Mouse (Mus musculus): ENCODE results near the gene Exoc2. TPM values are rescaled to one million over a fixed set of nuclear protein-coding genes. Genes with fewer than 3 reads are reported as not detected.

Exoc2 gene
- polyA plus RNA-seq, 2 experiments from 2014 or later, result 68.2 to 103 TPM

DNA sequence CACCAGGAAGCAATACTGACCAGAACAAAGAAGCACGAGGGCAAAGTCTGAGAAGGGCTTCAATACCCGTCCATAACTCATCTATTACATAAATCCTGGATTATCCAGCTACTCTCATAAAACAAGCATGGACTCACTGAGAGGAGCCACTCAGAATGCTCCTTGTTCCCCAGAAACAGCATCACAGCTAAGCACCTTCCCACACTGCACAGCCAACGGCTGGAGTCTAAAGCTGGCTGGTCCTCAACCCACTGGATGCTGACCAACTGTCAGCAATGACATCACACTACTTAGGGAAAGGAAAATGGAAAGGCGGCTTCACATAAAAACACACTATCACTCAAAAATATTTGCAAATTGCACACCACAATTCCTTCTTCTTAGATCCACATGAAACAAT, 5.6 kb downstream of the Exoc2 start:
- no peak for ATAC-seq

GRCm38 (mm10) chr13:30966507-30966911, 7.4 kb downstream of the Exoc2 start:
- no peak for ATAC-seq

GRCm38 (mm10) chr13:30961932-30962331, 12.0 kb downstream of the Exoc2 start:
- ATAC-seq, result no peak

GRCm38 (mm10) chr13:30960714-30961113, 13.2 kb downstream of the Exoc2 start:
- no peak for ATAC-seq

DNA sequence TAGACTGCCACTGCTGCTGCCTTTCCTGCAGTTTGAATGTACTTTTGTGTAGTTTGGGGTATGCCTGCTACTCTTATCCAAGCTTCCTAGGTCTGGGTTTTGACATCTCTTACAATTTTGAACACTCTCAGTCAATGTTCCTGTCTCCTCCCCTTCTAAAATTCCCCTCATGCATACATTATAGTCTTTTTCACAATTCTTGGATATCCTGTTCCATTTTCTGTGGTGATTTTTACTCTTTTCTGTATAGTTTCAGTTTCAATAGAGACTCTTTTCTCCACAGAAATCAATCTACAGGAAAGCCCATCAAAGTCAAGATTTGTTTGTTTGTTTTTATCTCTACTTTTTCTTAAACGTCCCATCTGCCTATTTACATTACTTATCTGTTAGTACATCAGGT, 20.3 kb downstream of the Exoc2 start:
- peak; percentile 79 for ATAC-seq

GRCm38 (mm10) chr13:30952044-30952443, 21.8 kb downstream of the Exoc2 start:
- no peak for ATAC-seq

DNA sequence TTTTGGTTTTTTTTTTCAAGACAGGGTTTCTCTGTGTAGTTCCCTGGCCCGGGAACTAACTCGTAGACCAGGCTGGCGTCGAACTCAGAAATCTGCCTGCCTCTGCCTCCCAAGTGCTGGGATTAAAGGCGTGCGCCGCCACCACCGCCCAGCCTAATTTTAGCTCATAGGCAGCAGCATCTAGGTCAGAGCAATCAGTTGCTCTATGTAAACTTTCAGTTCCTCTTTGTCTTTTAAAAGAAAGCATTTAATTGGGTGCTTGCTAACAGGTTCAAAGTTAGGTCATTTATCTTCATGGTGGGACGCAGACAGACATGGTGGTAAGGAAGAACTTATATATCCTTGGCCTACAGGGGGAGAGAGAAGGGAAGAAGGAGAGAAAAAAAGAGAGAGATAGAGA, 24.7 kb downstream of the Exoc2 start:
- ATAC-seq, result no peak

DNA sequence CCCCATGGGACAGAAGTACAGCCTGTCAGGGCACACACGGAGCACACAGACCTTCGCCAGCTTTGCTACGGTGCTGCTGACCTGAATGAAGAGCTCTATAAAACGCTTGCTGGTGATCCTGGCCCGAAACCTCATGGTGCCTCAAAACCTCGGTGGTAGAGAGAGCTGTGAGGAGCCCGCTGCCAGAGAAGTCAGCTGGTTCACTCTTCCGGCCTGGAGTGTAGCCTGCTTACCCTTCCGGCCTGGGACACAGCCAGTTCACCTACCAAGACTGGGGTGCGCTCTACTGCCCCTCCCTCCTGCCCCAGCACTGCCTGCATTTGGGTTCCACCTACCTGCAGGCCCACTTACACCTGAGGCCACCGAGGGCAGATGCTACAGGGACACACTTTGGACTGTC, 26.4 kb downstream of the Exoc2 start, which contains the start of gene Hus1b:
Hus1b (minus strand) TSS at position 220 of the 400 bp plus-strand sequence.
- no peak for ATAC-seq

DNA sequence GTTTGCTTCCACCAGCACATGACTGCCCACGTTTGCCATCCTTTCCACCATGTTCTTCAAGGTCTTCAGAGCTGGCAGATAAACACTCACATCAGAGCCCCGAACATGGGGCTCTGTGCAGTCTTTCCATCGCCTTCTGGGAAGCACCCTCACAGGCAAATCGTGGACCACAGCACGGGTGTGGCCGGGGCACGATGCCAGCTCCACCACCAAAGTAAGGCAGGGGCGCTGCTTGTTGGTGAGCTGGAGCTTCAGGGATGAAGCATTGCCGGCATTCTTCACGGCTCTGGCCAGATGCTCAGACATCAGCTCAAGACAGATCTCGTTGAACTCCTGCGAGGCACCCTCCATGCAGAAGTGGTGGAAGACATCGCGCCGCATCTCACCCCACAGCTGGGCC, 26.8 kb downstream of the Exoc2 start:
- no peak for ATAC-seq

DNA sequence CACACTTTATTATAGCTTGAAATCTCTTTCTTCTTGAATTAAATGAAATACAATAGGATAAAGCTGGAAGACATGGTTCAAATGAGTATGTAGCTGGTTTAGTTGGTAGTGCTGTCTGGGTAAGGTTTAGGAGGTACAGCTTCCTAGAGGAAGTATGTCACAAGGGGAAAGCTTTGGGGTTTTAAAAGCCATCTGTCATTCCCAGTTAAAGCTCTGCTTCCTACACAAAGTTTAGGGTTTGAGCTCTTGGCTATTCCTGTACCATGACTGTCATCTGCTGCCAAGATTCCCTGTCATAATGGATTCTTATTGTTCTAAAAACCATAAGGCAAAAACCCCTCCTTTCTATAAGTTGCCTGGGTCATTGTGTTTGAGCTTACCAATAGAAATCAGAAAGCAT, 28.1 kb downstream of the Exoc2 start:
- ATAC-seq, result no peak

GRCm38 (mm10) chr13:30932972-30933371, 40.9 kb downstream of the Exoc2 start:
- ATAC-seq, result peak; percentile 97

DNA sequence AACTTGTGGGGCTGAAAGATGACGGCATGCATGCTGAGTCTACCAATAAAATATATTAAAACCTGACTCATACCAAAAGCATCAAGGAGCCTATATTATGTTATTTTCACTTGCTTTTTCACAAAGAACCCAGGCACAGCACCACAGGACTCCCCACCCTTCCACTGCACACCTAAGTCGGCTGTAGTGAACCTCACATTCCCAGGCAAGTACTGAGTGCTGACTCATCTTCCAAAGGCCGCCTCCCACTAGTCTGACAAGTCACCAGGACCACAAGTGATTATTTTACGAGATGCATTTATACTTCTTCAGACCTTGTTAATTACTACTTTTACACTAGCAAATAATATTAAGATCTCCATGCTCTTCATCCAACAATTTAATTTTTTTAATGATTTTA, 42.3 kb downstream of the Exoc2 start:
- no peak for ATAC-seq

GRCm38 (mm10) chr13:30929119-30929518, 44.8 kb downstream of the Exoc2 start:
- ATAC-seq, result no peak

DNA sequence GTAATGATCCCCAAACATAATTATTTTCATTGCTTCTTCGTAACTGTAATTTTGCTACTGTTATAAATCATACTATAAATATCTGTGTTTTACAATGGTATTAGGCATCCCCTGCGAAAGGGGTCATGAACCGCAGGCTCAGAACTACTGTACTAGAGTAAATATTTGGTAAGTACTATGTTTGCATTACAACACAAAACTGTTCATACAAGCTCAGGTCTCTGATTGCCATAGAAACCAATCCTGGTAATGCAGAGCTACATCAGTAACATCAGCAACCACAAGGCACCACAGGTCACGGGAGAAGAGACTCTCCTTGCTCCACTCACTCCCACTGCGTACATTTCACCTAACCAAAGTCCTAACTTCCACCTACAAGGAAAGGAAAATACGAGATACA, 49.6 kb downstream of the Exoc2 start:
- no peak for ATAC-seq

DNA sequence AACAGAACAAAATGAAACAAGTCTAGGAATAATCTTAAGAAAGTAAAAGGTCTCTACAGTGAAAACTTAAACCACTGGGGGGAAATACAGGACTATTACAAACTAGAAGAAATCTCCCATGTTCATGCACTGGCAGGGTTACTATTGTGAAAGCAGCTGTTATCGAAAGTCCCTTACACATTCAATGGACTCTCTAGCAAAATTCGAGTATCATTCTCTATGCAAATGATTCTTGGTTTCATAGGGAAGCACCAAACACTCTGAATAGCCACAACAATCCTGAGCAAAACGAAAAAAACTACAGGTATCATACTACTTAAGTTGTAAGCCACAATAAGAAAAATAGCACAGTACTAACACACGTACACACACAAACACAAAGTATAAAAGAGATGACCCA, 52.0 kb downstream of the Exoc2 start:
- ATAC-seq, result no peak

GRCm38 (mm10) chr13:30913757-30914156, 60.1 kb downstream of the Exoc2 start:
- ATAC-seq, result peak; percentile 62

DNA sequence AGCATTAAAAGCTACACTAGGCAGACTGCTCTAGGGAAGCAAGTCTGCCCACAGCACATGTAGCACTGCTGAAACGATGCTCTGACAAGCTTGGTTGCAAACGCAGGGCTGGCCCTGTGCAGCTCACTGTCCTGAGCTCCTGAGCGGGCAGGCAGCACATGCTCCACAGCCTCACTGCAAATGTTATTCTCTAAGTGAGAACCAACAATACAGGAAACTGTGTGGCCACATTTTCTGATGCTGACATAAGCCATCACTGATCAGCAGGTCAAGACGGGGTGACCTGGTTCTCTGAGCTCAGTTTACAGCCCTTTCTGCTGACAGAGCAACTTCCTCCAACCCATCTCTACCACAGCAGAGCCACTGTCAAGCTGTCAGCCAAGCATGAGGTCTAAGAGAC, 60.9 kb downstream of the Exoc2 start:
- ATAC-seq, result peak; percentile 45

- ATAC-seq, result peak; percentile 53
Observed at GRCm38 (mm10) chr13:30911931-30912625, 61.8 kb downstream of the Exoc2 start.

- no peak for ATAC-seq
Observed at GRCm38 (mm10) chr13:30910889-30911288, 63.0 kb downstream of the Exoc2 start.

- no peak for ATAC-seq
Observed at GRCm38 (mm10) chr13:30902286-30902685, 71.6 kb downstream of the Exoc2 start.

DNA sequence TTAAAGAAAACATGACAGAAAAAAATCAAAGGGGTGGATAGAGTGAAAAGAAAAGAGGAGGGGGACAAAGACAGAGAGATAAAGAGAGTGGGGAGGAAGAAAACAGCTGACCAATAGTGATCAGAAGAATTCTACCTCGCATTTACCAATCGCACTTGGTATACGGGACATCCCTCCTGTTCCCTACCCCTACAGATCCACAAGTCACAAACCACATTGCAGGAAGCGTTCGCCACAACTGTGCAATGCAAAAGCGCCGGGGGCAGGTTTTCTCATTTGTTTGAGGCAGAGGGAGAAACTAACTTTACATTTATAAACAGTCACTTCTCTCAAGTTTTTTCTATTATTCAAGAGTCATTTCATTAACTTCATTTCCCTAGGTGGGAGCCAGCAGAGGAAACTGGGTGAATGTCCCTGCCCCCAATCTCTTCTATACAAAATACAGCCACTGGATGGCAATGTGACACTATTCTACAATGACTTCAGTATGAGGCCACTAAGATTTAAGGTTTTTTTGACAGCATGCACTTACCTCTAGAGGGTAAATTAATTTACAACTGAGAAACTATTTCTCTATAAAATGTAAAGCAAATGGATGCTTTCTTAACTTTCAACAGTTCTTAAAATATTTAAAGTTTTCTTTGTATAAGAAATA, 72.4 kb downstream of the Exoc2 start:
- ATAC-seq, result peak; percentile 82

DNA sequence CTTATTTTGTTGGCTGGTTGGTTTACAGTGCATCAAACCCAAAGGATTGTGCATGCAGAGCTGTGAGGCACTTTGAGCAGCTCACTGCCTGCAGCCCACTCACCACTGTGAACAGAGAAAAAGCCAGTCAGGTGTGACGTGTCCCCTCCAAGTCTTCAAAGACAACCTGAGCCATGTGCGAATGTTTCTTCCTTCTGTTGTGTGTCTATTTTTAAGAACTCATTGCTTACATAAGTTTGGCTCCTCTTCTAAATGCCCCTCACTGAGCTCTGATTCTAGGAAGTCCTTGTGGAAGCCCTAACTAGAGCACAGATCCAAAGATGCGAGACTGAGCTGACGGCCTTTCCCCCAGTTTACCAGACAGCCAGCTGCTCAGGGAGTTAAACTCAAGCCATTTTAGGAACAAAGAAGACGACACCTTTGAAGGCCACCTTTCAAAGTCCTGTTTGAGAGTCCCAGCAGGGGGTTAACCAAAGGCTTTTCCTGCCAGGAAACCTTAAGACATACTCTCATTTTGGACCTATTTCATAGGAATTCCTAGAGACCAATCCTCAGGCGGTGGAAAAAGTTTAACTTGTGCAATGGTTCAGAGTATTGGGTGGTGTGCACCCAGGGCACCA, 79.8 kb downstream of the Exoc2 start:
- no peak for ATAC-seq

GRCm38 (mm10) chr13:30892315-30892714, 81.6 kb downstream of the Exoc2 start:
- ATAC-seq, result no peak

- ATAC-seq, result no peak
Observed at GRCm38 (mm10) chr13:30891223-30891622, 82.7 kb downstream of the Exoc2 start.
